Mouse (Mus musculus): ENCODE data around the gene Slc9b2.

GRCm38 (mm10) chr3:135307411-135308259 is at the start of gene Slc9b2:
- TF ChIP-seq CTCF (IDR thresholded peaks at IDR 0.05; ENCODE audit: extremely low read depth, insufficient read depth, low read length): no peak
- no peak for TF ChIP-seq POLR2A (IDR thresholded peaks at IDR 0.05; ENCODE audit: extremely low read depth, insufficient read depth, low read length)

Measured in cortical plate, adult 2 months (tissue).